ENCODE assay signal across 12 mouse cellular contexts in genomic region chr5:90731480-90731879, GRCm38 (mm10). TPM values are rescaled to one million over a fixed set of nuclear protein-coding genes. Genes with fewer than 3 reads are reported as not detected.
DNase-seq lines count a peak whose midpoint lies in the region; ATAC-seq lines count a peak whose summit lies in the region.
"Had no signal": no experiment of that assay in that cellular context is flagged by ENCODE, and none has a peak within 500 bp of the region (broad histone marks: within the 10 kb centered on the region; RNA-seq: fewer than 3 reads in every experiment).

No protein-coding gene starts in this region.

- 72% methylated on average over 4 of the region's 4 CpGs for WGBS in kidney, embryonic 15.5 days

- H3K9ac ChIP-seq in kidney, embryonic 15.5 days = no peak overlapping the region
- H3K9ac ChIP-seq: hindbrain, embryonic 12.5 days; limb, embryonic 15.5 days had no signal

- no peaks in the 10 kb centered on the region for H3K27me3 ChIP-seq in kidney, embryonic 15.5 days
- H3K27me3 ChIP-seq: hindbrain, embryonic 12.5 days; limb, embryonic 15.5 days had no signal

- H3K4me3 ChIP-seq in kidney, embryonic 15.5 days (replicated peaks) = no peak overlapping the region
- H3K4me3 ChIP-seq: hindbrain, embryonic 12.5 days; limb, embryonic 15.5 days had no signal

- peak; percentile 22 for DNase-seq in kidney, postnatal 10 days
- DNase-seq in brain, adult 2 months (ENCODE audit: low read depth, low spot score) = peak; percentile 83
- peak; percentile 64 for DNase-seq in cerebellum, adult 9-10 months
- peak; percentile 25 for DNase-seq in lung, postnatal 14 days
- no peak for DNase-seq in urinary bladder, postnatal 4 days (ENCODE audit: low spot score in 2 of 2)
- no peak for DNase-seq in right cerebral cortex, postnatal 4 days

- no peak overlapping the region for H3K4me2 ChIP-seq in kidney, embryonic 15.5 days
- H3K4me2 ChIP-seq: hindbrain, embryonic 12.5 days; limb, embryonic 15.5 days; midbrain, embryonic 11.5 days had no signal

- H3K36me3 ChIP-seq in kidney, embryonic 15.5 days = no peaks in the 10 kb centered on the region
- H3K36me3 ChIP-seq: G1E; hindbrain, embryonic 12.5 days; limb, embryonic 15.5 days had no signal

- no peaks in the 10 kb centered on the region for H3K4me1 ChIP-seq in kidney, embryonic 15.5 days
- H3K4me1 ChIP-seq: hindbrain, embryonic 12.5 days; limb, embryonic 15.5 days had no signal

- ATAC-seq in kidney, embryonic 15.5 days (replicated peaks; ENCODE audit: low FRiP score) = no peak

- no peak overlapping the region for H3K27ac ChIP-seq in kidney, embryonic 15.5 days
- H3K27ac ChIP-seq: hindbrain, embryonic 12.5 days; limb, embryonic 15.5 days had no signal

- no peaks in the 10 kb centered on the region for H3K9me3 ChIP-seq in kidney, embryonic 15.5 days (replicated peaks)
- H3K9me3 ChIP-seq: G1E; hindbrain, embryonic 12.5 days; limb, embryonic 15.5 days had no signal

RNA-seq across cellular contexts. Expression of gene Cxcl5, which starts 27.7 kb away (rescaled TPM):
- not detected in 2 replicates for polyA plus RNA-seq in kidney, embryonic 15.5 days (2015; fragmentation: Nextera tagmentation; extraction: Ambion mirVana)
- polyA plus RNA-seq: G1E had no signal

RNA-seq across cellular contexts. Expression of gene Ppbp, which starts 36.8 kb away (rescaled TPM):
- polyA plus RNA-seq in kidney, embryonic 15.5 days (2015; fragmentation: Nextera tagmentation; extraction: Ambion mirVana) = 1.8 and 3.0 TPM in 2 replicates
- polyA plus RNA-seq: neural tube, embryonic 14.5 days had no signal

RNA-seq across cellular contexts. Expression of gene Pf4, which starts 40.8 kb away (rescaled TPM):
- polyA plus RNA-seq in kidney, embryonic 15.5 days (2015; fragmentation: Nextera tagmentation; extraction: Ambion mirVana) = 37.4 and 38.0 TPM in 2 replicates

RNA-seq across cellular contexts. Expression of gene Cxcl3, which starts 54.4 kb away (rescaled TPM):
- not detected in 2 replicates for polyA plus RNA-seq in kidney, embryonic 15.5 days (2015; fragmentation: Nextera tagmentation; extraction: Ambion mirVana)
- polyA plus RNA-seq: hindbrain, embryonic 12.5 days; midbrain, embryonic 11.5 days; neural tube, embryonic 14.5 days had no signal

Comparison
In these comparisons a context has a peak if more than half of its experiments do, and no peak if none do; other contexts are left out.
1. DNase-seq: peak in kidney, postnatal 10 days (single experiment), brain, adult 2 months (single experiment), cerebellum, adult 9-10 months (single experiment) and lung, postnatal 14 days (single experiment); none in urinary bladder, postnatal 4 days (0 of 2) and right cerebral cortex, postnatal 4 days (single experiment).